Mouse (Mus musculus) large intestine, adult 2 months (tissue): ENCODE measurements around the gene Smurf2. TPM values are rescaled to one million over a fixed set of nuclear protein-coding genes. Genes with fewer than 3 reads are reported as not detected.

ENCODE experiments used
- DNase-seq: peaks from one replicate; pipeline ENCODE4 v3.0.0-alpha.2; 2012; ENCODE audit warnings: low read depth, low spot score
- WGBS: fragments of 180-500 bp; shearing (Covaris S2); methylation state at CpG from one replicate; pipeline ENCODE4 v1.1.7; 2018; 5-methylcytosine and 5-hydroxymethylcytosine counted together
- polyA plus RNA-seq: library from polyadenylated mRNA; depleted of rRNA; stranded (reverse); fragments of >200 nt; gene quantifications from 2 replicates; pipeline ENCODE4 v1.2.3, GENCODE M21; 2012

Gene Smurf2
- polyA plus RNA-seq, 1 experiment: 8.7 TPM

GRCm38 (mm10) chr11:106911257-106911656, 9.3 kb downstream of the Smurf2 start:
- DNase-seq: no peak

- no peak for DNase-seq
Observed at GRCm38 (mm10) chr11:106908016-106908415, 12.5 kb downstream of the Smurf2 start.

- DNase-seq: peak; percentile 71
- 24% methylated on average over 1 of the region's 1 CpGs for WGBS
Observed at GRCm38 (mm10) chr11:106907253-106907652, 13.3 kb downstream of the Smurf2 start.

GRCm38 (mm10) chr11:106905707-106906106, 14.8 kb downstream of the Smurf2 start:
- DNase-seq: no peak
- WGBS: 93% methylated on average over 4 of the region's 4 CpGs

- 35% methylated on average over 1 of the region's 1 CpGs for WGBS
- DNase-seq: no peak
Observed at GRCm38 (mm10) chr11:106899804-106900203, 20.7 kb downstream of the Smurf2 start.

GRCm38 (mm10) chr11:106896561-106897168, 23.9 kb downstream of the Smurf2 start:
- peak; percentile 78 for DNase-seq
- WGBS: 35% methylated on average over 2 of the region's 2 CpGs

- DNase-seq: no peak
- 97% methylated on average over 1 of the region's 1 CpGs for WGBS
Observed at GRCm38 (mm10) chr11:106883656-106884055, 36.9 kb downstream of the Smurf2 start.

- whole genome bisulfite sequencing: 86% methylated on average over 6 of the region's 6 CpGs
- no peak for DNase-seq
Observed at GRCm38 (mm10) chr11:106872650-106873049, 47.9 kb downstream of the Smurf2 start.

GRCm38 (mm10) chr11:106851438-106851837, 69.1 kb downstream of the Smurf2 start:
- DNase-seq: no peak
- 50% methylated on average over 2 of the region's 2 CpGs for WGBS

GRCm38 (mm10) chr11:106842002-106842401, 78.5 kb downstream of the Smurf2 start:
- WGBS: 87% methylated on average over 3 of the region's 3 CpGs
- no peak for DNase-seq

GRCm38 (mm10) chr11:106828079-106828478, 92.4 kb downstream of the Smurf2 start:
- DNase-seq: no peak
- 42% methylated on average over 7 of the region's 7 CpGs for WGBS

- WGBS: 89% methylated on average over 10 of the region's 10 CpGs
Observed at GRCm38 (mm10) chr11:106824403-106824802, 96.1 kb downstream of the Smurf2 start.

GRCm38 (mm10) chr11:106823741-106824140, 96.8 kb downstream of the Smurf2 start:
- no peak for DNase-seq
- 95% methylated on average over 8 of the region's 8 CpGs for WGBS

More at GRCm38 (mm10) chr11:106824403-106824802, 96.1 kb downstream of the Smurf2 start:
- no peak for DNase-seq

- DNase-seq: no peak
- WGBS: 83% methylated on average over 5 of the region's 5 CpGs
Observed at GRCm38 (mm10) chr11:106822911-106823310, 97.6 kb downstream of the Smurf2 start.

GRCm38 (mm10) chr11:106822491-106822890, 98.0 kb downstream of the Smurf2 start:
- 92% methylated on average over 8 of the region's 8 CpGs for WGBS
- no peak for DNase-seq

GRCm38 (mm10) chr11:106821397-106821796, 99.1 kb downstream of the Smurf2 start:
- DNase-seq: no peak
- 82% methylated on average over 6 of the region's 6 CpGs for WGBS

- DNase-seq: no peak
- 48% methylated on average over 4 of the region's 4 CpGs for WGBS
Observed at GRCm38 (mm10) chr11:106820972-106821371, 99.5 kb downstream of the Smurf2 start.

- 74% methylated on average over 6 of the region's 6 CpGs for WGBS
- DNase-seq: no peak
Observed at GRCm38 (mm10) chr11:106820252-106820651, 100.3 kb downstream of the Smurf2 start.

- WGBS: 85% methylated on average over 9 of the region's 9 CpGs
- no peak for DNase-seq
Observed at GRCm38 (mm10) chr11:106819595-106819994, 100.9 kb downstream of the Smurf2 start.

GRCm38 (mm10) chr11:106818341-106818740, 102.2 kb downstream of the Smurf2 start:
- WGBS: 25% methylated on average over 9 of the region's 9 CpGs
- DNase-seq: no peak

GRCm38 (mm10) chr11:106817808-106818207, 102.7 kb downstream of the Smurf2 start:
- no peak for DNase-seq
- WGBS: 72% methylated on average over 6 of the region's 6 CpGs

- WGBS: 94% methylated on average over 3 of the region's 3 CpGs
- DNase-seq: no peak
Observed at GRCm38 (mm10) chr11:106817156-106817555, 103.4 kb downstream of the Smurf2 start.
